Mouse (Mus musculus): Measurements from ENCODE around the gene Pola1. TPM values are rescaled to one million over a fixed set of nuclear protein-coding genes. Genes with fewer than 3 reads are reported as not detected.

Gene Pola1
- polyA plus RNA-seq, 1 experiment from 2014 or later = 1.8 TPM

DNA sequence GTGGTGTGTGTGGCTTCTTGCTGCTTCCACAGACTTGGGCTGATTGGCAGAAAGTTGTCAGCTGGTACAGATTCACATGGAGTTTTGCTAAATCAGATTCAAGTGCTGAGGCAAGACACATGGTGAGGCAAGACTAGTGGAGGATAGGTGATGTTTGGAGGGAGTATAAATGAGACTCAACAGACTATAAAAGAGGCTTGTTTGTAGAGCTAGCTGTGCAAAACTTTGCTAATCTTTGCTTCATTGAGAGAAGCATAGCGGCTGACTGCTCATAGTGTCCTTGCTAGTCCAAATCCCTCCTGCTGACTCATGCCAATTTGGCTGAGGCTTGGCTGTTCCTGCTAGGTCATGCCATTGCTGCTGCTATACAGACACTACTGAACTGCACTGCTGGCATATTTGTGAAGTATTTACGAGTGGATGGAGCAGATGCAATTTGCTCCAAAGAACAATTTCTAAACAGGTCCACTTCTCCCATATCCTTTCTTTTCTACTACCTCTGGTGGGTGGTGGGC lies 3.0 kb upstream of the Pola1 start:
- DNase-seq (ENCODE audit: low spot score) = no peak
- ATAC-seq = no peak
- Histone ChIP-seq H3K9me3 (ENCODE audit: low read length) (no peaks in the 10 kb centered on the region), H3K4me3 (ENCODE audit: low read depth, low read length) (no peak overlapping the region), H3K27me3 (replicated peaks; ENCODE audit: insufficient read depth, low read length) (no peaks in the 10 kb centered on the region), H3K4me1 (ENCODE audit: insufficient read depth, low read depth, low read length) (no peaks in the 10 kb centered on the region), H3K36me3 (ENCODE audit: insufficient read depth, low read length) (no peaks in the 10 kb centered on the region), H3K4me2 (replicated peaks; ENCODE audit: low read depth, low read length) (no peak overlapping the region), H3K27ac (ENCODE audit: low read length) (no peak overlapping the region), H3K9ac (replicated peaks; ENCODE audit: low read depth) (no peak overlapping the region)
- WGBS = 72% methylated on average over 2 of the region's 2 CpGs
- TF ChIP-seq EP300 (IDR thresholded peaks at IDR 0.05) = no peak
- no peak for TF ChIP-seq CTCF (IDR thresholded peaks at IDR 0.05)

- H3K4me3 ChIP-seq (ENCODE audit: low read depth, low read length) = no peak overlapping the region
- H3K36me3 ChIP-seq (ENCODE audit: insufficient read depth, low read length) = no peaks in the 10 kb centered on the region
- WGBS = 52% methylated on average over 1 of the region's 1 CpGs
- no peaks in the 10 kb centered on the region for H3K27me3 ChIP-seq (replicated peaks; ENCODE audit: insufficient read depth, low read length)
- no peak overlapping the region for H3K27ac ChIP-seq (ENCODE audit: low read length)
- H3K9me3 ChIP-seq (ENCODE audit: low read length) = no peaks in the 10 kb centered on the region
- DNase-seq (ENCODE audit: low spot score) (no peak), ATAC-seq (no peak)
- no peak overlapping the region for H3K9ac ChIP-seq (replicated peaks; ENCODE audit: low read depth)
- H3K4me2 ChIP-seq (replicated peaks; ENCODE audit: low read depth, low read length) = no peak overlapping the region
- TF ChIP-seq CTCF (IDR thresholded peaks at IDR 0.05) = no peak
- no peak for TF ChIP-seq EP300 (IDR thresholded peaks at IDR 0.05)
- H3K4me1 ChIP-seq (ENCODE audit: insufficient read depth, low read depth, low read length) = no peaks in the 10 kb centered on the region
Observed at GRCm38 (mm10) chrX:93630256-93630655, 1.7 kb downstream of the Pola1 start.

DNA sequence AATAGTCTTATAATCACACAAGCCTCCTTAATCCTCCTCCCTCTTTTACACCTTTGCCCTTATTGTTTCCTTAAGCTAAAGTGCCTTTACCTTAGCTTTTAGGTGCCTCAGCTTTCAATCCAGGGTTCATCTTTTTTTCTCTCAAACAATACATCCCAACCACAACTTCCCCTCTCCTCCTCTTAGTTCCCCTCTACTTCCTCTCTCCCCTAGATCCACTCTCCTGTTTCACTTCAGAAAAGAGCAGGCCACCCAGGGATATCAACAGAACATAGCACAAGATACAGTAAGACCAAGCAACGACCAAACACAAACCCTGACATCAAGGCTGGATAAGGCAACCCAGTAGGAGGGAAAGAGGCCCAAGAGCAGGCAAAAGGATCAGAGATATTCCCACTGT lies 29.7 kb downstream of the Pola1 start:
- Histone ChIP-seq H3K36me3 (ENCODE audit: insufficient read depth, low read length) (no peaks in the 10 kb centered on the region), H3K27me3 (replicated peaks; ENCODE audit: insufficient read depth, low read length) (no peaks in the 10 kb centered on the region), H3K4me1 (ENCODE audit: insufficient read depth, low read depth, low read length) (no peaks in the 10 kb centered on the region), H3K27ac (ENCODE audit: low read length) (no peak overlapping the region), H3K9ac (replicated peaks; ENCODE audit: low read depth) (no peak overlapping the region), H3K4me3 (ENCODE audit: low read depth, low read length) (no peak overlapping the region), H3K9me3 (ENCODE audit: low read length) (no peaks in the 10 kb centered on the region), H3K4me2 (replicated peaks; ENCODE audit: low read depth, low read length) (no peak overlapping the region)
- 67% methylated on average over 1 of the region's 1 CpGs for WGBS
- DNase-seq (ENCODE audit: low spot score) (no peak), ATAC-seq (no peak)
- TF ChIP-seq CTCF (IDR thresholded peaks at IDR 0.05) (no peak), EP300 (IDR thresholded peaks at IDR 0.05) (no peak)

- Histone ChIP-seq H3K9me3 (ENCODE audit: low read length) (no peaks in the 10 kb centered on the region), H3K4me1 (ENCODE audit: insufficient read depth, low read depth, low read length) (no peaks in the 10 kb centered on the region), H3K4me2 (replicated peaks; ENCODE audit: low read depth, low read length) (no peak overlapping the region), H3K27ac (ENCODE audit: low read length) (no peak overlapping the region), H3K36me3 (ENCODE audit: insufficient read depth, low read length) (no peaks in the 10 kb centered on the region), H3K4me3 (ENCODE audit: low read depth, low read length) (no peak overlapping the region), H3K9ac (replicated peaks; ENCODE audit: low read depth) (no peak overlapping the region), H3K27me3 (replicated peaks; ENCODE audit: insufficient read depth, low read length) (no peaks in the 10 kb centered on the region)
- 94% methylated on average over 4 of the region's 4 CpGs for WGBS
- ATAC-seq (no peak), DNase-seq (ENCODE audit: low spot score) (no peak)
- TF ChIP-seq EP300 (IDR thresholded peaks at IDR 0.05) = no peak
- TF ChIP-seq CTCF (IDR thresholded peaks at IDR 0.05) = no peak
Observed at GRCm38 (mm10) chrX:93594283-93594682, 37.7 kb downstream of the Pola1 start.

GRCm38 (mm10) chrX:93580931-93581330 lies 51.0 kb downstream of the Pola1 start:
- no peak for ATAC-seq
- Histone ChIP-seq H3K4me3 (ENCODE audit: low read depth, low read length) (no peak overlapping the region), H3K27ac (ENCODE audit: low read length) (no peak overlapping the region), H3K9ac (replicated peaks; ENCODE audit: low read depth) (no peak overlapping the region), H3K27me3 (replicated peaks; ENCODE audit: insufficient read depth, low read length) (no peaks in the 10 kb centered on the region), H3K4me1 (ENCODE audit: insufficient read depth, low read depth, low read length) (no peaks in the 10 kb centered on the region), H3K4me2 (replicated peaks; ENCODE audit: low read depth, low read length) (no peak overlapping the region), H3K9me3 (ENCODE audit: low read length) (no peaks in the 10 kb centered on the region), H3K36me3 (ENCODE audit: insufficient read depth, low read length) (no peaks in the 10 kb centered on the region)
- DNase-seq (ENCODE audit: low spot score) = no peak
- WGBS = 89% methylated on average over 2 of the region's 2 CpGs
- TF ChIP-seq EP300 (IDR thresholded peaks at IDR 0.05) = no peak
- TF ChIP-seq CTCF (IDR thresholded peaks at IDR 0.05) = no peak

DNA sequence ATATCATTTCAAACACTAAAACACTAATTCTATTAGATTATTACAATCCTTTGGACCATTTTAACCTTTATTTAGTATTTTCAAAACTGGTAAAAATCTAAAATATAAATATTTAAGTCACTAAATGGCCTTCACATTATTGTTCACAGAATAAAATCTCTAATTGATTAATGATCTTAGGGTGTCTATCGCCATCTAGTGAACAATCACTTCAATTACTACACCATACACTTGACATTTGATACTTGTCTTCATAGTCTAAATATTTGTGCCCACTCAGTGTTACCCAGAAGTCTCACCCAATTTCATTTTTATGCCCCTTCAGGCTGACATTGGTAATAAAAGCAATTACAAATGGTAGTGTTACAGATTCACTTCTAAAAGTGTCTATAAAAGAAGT lies 74.8 kb downstream of the Pola1 start:
- H3K9me3 ChIP-seq (ENCODE audit: low read length) = no peaks in the 10 kb centered on the region
- H3K4me2 ChIP-seq (replicated peaks; ENCODE audit: low read depth, low read length) = no peak overlapping the region
- H3K27ac ChIP-seq (ENCODE audit: low read length) = no peak overlapping the region
- DNase-seq (ENCODE audit: low spot score) = peak; percentile 36
- no peaks in the 10 kb centered on the region for H3K4me1 ChIP-seq (ENCODE audit: insufficient read depth, low read depth, low read length)
- WGBS = 36% methylated on average over 1 of the region's 1 CpGs
- no peak for ATAC-seq
- no peak overlapping the region for H3K9ac ChIP-seq (replicated peaks; ENCODE audit: low read depth)
- H3K27me3 ChIP-seq (replicated peaks; ENCODE audit: insufficient read depth, low read length) = no peaks in the 10 kb centered on the region
- no peak overlapping the region for H3K4me3 ChIP-seq (ENCODE audit: low read depth, low read length)
- TF ChIP-seq EP300 (IDR thresholded peaks at IDR 0.05) (no peak), CTCF (IDR thresholded peaks at IDR 0.05) (peak; percentile 49)
- H3K36me3 ChIP-seq (ENCODE audit: insufficient read depth, low read length) = no peaks in the 10 kb centered on the region

- Histone ChIP-seq H3K27ac (ENCODE audit: low read length) (no peak overlapping the region), H3K9me3 (ENCODE audit: low read length) (no peaks in the 10 kb centered on the region), H3K4me1 (ENCODE audit: insufficient read depth, low read depth, low read length) (no peaks in the 10 kb centered on the region), H3K4me2 (replicated peaks; ENCODE audit: low read depth, low read length) (no peak overlapping the region), H3K36me3 (ENCODE audit: insufficient read depth, low read length) (no peaks in the 10 kb centered on the region), H3K9ac (replicated peaks; ENCODE audit: low read depth) (no peak overlapping the region), H3K4me3 (ENCODE audit: low read depth, low read length) (no peak overlapping the region), H3K27me3 (replicated peaks; ENCODE audit: insufficient read depth, low read length) (no peaks in the 10 kb centered on the region)
- ATAC-seq = 0 out of 2 replicates have a peak, but pooled peaks have one; percentile 30
- DNase-seq (ENCODE audit: low spot score) = peak; percentile 6
- TF ChIP-seq CTCF (IDR thresholded peaks at IDR 0.05) (no peak), EP300 (IDR thresholded peaks at IDR 0.05) (no peak)
- 51% methylated on average over 2 of the region's 2 CpGs for WGBS
Observed at GRCm38 (mm10) chrX:93539779-93540178, 92.2 kb downstream of the Pola1 start.
